Mouse (Mus musculus) left cerebral cortex, postnatal 25 days (tissue): Measurements from ENCODE around the gene Zfp60. TPM values are rescaled to one million over a fixed set of nuclear protein-coding genes. Genes with fewer than 3 reads are reported as not detected.
"Not testable (repeated sequence)": the region's sequence is repeated elsewhere in the genome, so short reads cannot be mapped to it uniquely, and the experiment has no call there.

Experiments used
- DNase-seq, 2 experiments: peaks; one replicate each; pipeline ENCODE4 v3.0.0; 2022; ENCODE audit warnings: low spot score in 2 of 2, mixed read lengths in 1 of 2
- intact Hi-C: fragments of 180-260 bp; cut with DNase I; formaldehyde crosslinking; loops from one replicate; pipeline ENCODE4 v1.15.1; 2025
- total RNA-seq, 2 experiments: library from RNA; stranded (reverse); gene quantifications; 2 replicates each; pipeline ENCODE4 v1.2.3; 2021

Gene Zfp60
- total RNA-seq, 2 experiments from 2014 or later, result 32.7 to 36.0 TPM

- intact Hi-C loops, result no loop called here
- no peak for DNase-seq
Measured at GRCm38 (mm10) chr7:27765176-27765886, 34.1 kb downstream of the Zfp60 start.

GRCm38 (mm10) chr7:27789306-27789705 is 58.1 kb downstream of the Zfp60 start:
- peak in 1 of 2 experiments; percentile 30 for DNase-seq
- intact Hi-C loops, result no loop called here

GRCm38 (mm10) chr7:27793865-27794264 is 62.7 kb downstream of the Zfp60 start:
- DNase-seq, intact Hi-C loops: not testable (repeated sequence)

- intact Hi-C loops, result no loop called here
- no peak for DNase-seq
Measured at GRCm38 (mm10) chr7:27794566-27794965, 63.4 kb downstream of the Zfp60 start.

GRCm38 (mm10) chr7:27797906-27798811 is 67.0 kb downstream of the Zfp60 start:
- DNase-seq, result no peak
- intact Hi-C loops, result no loop called here

- intact Hi-C loops, result loop anchor here (5.0 kb wide), 1 partner anchor 69 kb away; the partner anchor contains the start of gene Zfp60
- peak in 1 of 2 experiments; percentile 10 for DNase-seq
Measured at GRCm38 (mm10) chr7:27801137-27801536, 69.9 kb downstream of the Zfp60 start.

- no peak for DNase-seq
- intact Hi-C loops, result loop anchor here (5.0 kb wide), 1 partner anchor 71 kb away; the partner anchor contains the start of gene Zfp60
Measured at GRCm38 (mm10) chr7:27802986-27803385, 71.8 kb downstream of the Zfp60 start.

Other genes with a start within 250 kb of the Zfp60 start
- 10 to 100 TPM; 16.1 to 16.8 TPM for gene Sertad1, start 244.5 kb upstream of the Zfp60 start, total RNA-seq
- gene Prx, start 232.1 kb upstream of the Zfp60 start, total RNA-seq, result under 1 TPM; 0.32 to 0.62 TPM
- under 1 TPM in 1 of 2 experiments, not detected in 1; 0.18 TPM for gene Hipk4, start 208.1 kb upstream of the Zfp60 start, total RNA-seq
- 100 to 1,000 TPM; 877 to 885 TPM for gene Pld3, start 178.2 kb upstream of the Zfp60 start, total RNA-seq
- gene 2310022A10Rik, start 178.2 kb upstream of the Zfp60 start, total RNA-seq, result 10 to 100 TPM; 26.4 to 27.8 TPM
- gene Akt2, start 139.8 kb upstream of the Zfp60 start, total RNA-seq, result 100 to 1,000 TPM; 123 to 139 TPM
- 100 to 1,000 TPM; 137 to 140 TPM for gene Ttc9b, start 77.5 kb upstream of the Zfp60 start, total RNA-seq
- gene Map3k10, start 56.8 kb upstream of the Zfp60 start, total RNA-seq, result 100 to 1,000 TPM; 225 to 229 TPM
- 10 to 100 TPM in 1 of 2 experiments, 1 to 10 TPM in 1; 9.4 to 10.5 TPM for gene Zfp607b, start 42.0 kb upstream of the Zfp60 start, total RNA-seq
- 1 to 10 TPM; 7.2 to 8.2 TPM for gene Zfp626, start 75.8 kb downstream of the Zfp60 start, total RNA-seq
- gene Zfp59, start 107.2 kb downstream of the Zfp60 start, total RNA-seq, result 1 to 10 TPM; 4.2 to 4.6 TPM
- 1 to 10 TPM; 1.7 to 2.0 TPM for gene Zfp607a, start 126.1 kb downstream of the Zfp60 start, total RNA-seq
- 10 to 100 TPM; 15.9 to 18.1 TPM for gene Zfp974, start 198.1 kb downstream of the Zfp60 start, total RNA-seq
- 10 to 100 TPM; 21.0 to 21.1 TPM for gene Zfp780b, start 247.8 kb downstream of the Zfp60 start, total RNA-seq